Mouse (Mus musculus) activated CD4-positive, CD25-positive, alpha-beta regulatory T cell (primary cell): ENCODE results near the gene Vwa5b1. TPM values are rescaled to one million over a fixed set of nuclear protein-coding genes. Genes with fewer than 3 reads are reported as not detected.

Experiments used
- polyA plus RNA-seq, 2 experiments: library from polyadenylated mRNA; unstranded; fragments of 100-300 nt; shearing (Covaris generic); gene quantifications; one replicate each; pipeline ENCODE4 v1.2.1; 2017

Gene Vwa5b1
- polyA plus RNA-seq = not detected

GRCm38 (mm10) chr4:138635428-138636145, at the start of gene Vwa5b1:
Gene Vwa5b1 (minus strand): TSS chr4:138635884.

Other genes starting within 250 kb of the Vwa5b1 start
- not detected for gene Fam43b, start 239.4 kb downstream of the Vwa5b1 start, polyA plus RNA-seq
- gene Mul1, start 201.2 kb downstream of the Vwa5b1 start, polyA plus RNA-seq = 10 to 100 TPM; 10.8 to 11.6 TPM
- under 1 TPM; 0.27 to 0.72 TPM for gene Camk2n1, start 181.6 kb downstream of the Vwa5b1 start, polyA plus RNA-seq
- not detected for gene Pla2g2c, start 88.9 kb upstream of the Vwa5b1 start, polyA plus RNA-seq
- gene Ubxn10, start 101.3 kb upstream of the Vwa5b1 start, polyA plus RNA-seq = under 1 TPM in 1 of 2 experiments, not detected in 1; 0.47 TPM
- gene Pla2g2f, start 121.7 kb upstream of the Vwa5b1 start, polyA plus RNA-seq = not detected
- 1 to 10 TPM; 2.5 to 3.8 TPM for gene Pla2g2d, start 139.9 kb upstream of the Vwa5b1 start, polyA plus RNA-seq
- not detected for gene Pla2g5, start 227.6 kb upstream of the Vwa5b1 start, polyA plus RNA-seq
- not detected for gene Gm13030, start 238.1 kb upstream of the Vwa5b1 start, polyA plus RNA-seq
- gene Pla2g2e, start 242.1 kb upstream of the Vwa5b1 start, polyA plus RNA-seq = not detected